Mouse (Mus musculus) G1E (cell line): ENCODE measurements around the gene Myt1l.

Experiments
- CTCF ChIP-seq: IDR thresholded peaks from 2 replicates; pipeline ENCODE4 v1.5.1; 2012; ENCODE audit warnings: low read depth, low read length, inconsistent platforms, mixed read lengths
- POLR2AphosphoS5 ChIP-seq: IDR thresholded peaks from 2 replicates; pipeline ENCODE4 v1.6.1; 2012; ENCODE audit warnings: low read depth, low read length, inconsistent platforms; ENCODE audit not compliant: insufficient replicate concordance

- TF ChIP-seq CTCF (no peak), POLR2AphosphoS5 (no peak)
Observed at GRCm38 (mm10) chr12:29882871-29883617, 354.9 kb downstream of the Myt1l start.
